Mouse (Mus musculus) gastrocnemius, postnatal 4 days (tissue): ENCODE measurements at regions not wholly inside any gene's neighbourhood (a gene's known extent, or its start where the extent isn't known, plus 50 kb on each side); places are given as distances from the start of the nearest gene placed in this dataset. TPM values are rescaled to one million over a fixed set of nuclear protein-coding genes. Genes with fewer than 3 reads are reported as not detected.

Experiments used
- DNase-seq, 2 experiments: peaks; one replicate each; pipeline ENCODE4 v3.0.0; 2021 to 2022; ENCODE audit warnings: low spot score in 2 of 2, mixed read lengths in 2 of 2
- microRNA-seq: library from miRNA; unstranded; fragments of <30 nt; microRNA quantifications from one replicate; pipeline ENCODE4 v1.2.0, GENCODE M21; 2021

- no peak for DNase-seq
These were observed 152.6 kb upstream of the Api5 start for GRCm38 (mm10) chr2:94590494-94590893.

GRCm38 (mm10) chr2:94587255-94587654, 149.3 kb upstream of the Api5 start:
- no peak for DNase-seq

GRCm38 (mm10) chr2:94571646-94572045, 133.7 kb upstream of the Api5 start:
- DNase-seq = no peak

- DNase-seq = no peak
These were observed 103.4 kb upstream of the Api5 start for GRCm38 (mm10) chr2:94541230-94541905.

DNA sequence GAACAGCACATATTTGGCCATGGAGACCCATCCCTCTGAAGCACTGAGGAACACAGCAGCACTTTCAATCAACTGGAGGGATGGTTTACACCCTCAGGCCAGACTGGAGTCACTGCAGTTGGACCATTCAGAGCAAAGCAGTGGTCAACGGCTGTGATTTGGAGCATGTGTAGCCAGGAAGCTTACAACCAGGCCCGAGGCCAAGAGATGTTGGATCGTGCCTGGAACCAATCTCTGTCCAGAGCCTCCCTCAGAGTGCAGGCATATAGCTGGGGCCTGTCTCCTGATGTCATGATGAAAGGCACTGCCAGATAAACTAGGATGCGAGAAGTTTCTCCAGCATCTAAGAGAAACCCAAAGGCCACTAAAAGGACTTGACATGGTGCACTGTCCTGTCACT, 98.7 kb upstream of the Api5 start:
- DNase-seq = no peak

GRCm38 (mm10) chr2:94531175-94531574, 93.2 kb upstream of the Api5 start:
- DNase-seq = no peak

DNA sequence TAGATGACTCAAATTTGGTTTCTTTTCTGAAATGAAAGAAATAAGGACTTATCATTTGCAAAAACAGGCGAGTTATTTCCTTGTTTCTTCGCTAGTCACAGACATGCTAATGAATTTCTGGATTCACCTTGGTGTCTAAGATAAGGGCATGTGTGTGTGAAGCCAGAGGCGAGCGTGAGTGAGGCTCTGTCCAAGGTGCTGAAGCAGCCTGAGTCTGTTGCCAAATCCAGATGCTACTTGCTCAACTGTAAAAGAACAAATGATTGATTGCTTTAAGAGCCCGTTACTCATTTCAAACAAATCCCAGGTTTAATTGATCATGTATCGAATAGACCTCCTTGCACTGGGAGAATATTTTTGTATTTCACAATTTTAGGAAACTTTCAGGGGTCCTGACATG, 86.6 kb upstream of the Api5 start:
- peak in 1 of 2 experiments; percentile 31 for DNase-seq

- DNase-seq = no peak
These were observed 78.9 kb upstream of the Api5 start for GRCm38 (mm10) chr2:94516866-94517265.

DNA sequence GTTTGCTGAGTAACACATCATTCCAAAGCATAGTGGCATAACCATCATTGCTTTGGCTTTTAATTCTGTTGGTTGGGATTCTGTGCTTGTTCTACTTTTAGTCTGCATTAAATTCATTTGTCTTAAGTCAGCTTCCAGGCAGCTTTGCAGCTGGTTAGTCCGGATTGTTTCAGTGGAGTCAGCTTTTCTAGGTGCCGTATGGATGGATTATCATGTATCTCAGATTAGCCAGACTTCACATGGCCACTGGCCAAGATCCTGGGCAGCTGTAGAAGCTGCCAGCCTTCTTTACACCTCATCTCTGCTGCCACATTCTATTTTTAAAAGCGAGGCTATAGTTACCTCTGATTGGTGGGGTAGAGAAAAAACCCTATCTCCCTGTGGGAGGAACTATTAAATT, 74.1 kb upstream of the Api5 start:
- no peak for DNase-seq

GRCm38 (mm10) chr2:94500649-94501048, 62.7 kb upstream of the Api5 start:
- no peak for DNase-seq

DNA sequence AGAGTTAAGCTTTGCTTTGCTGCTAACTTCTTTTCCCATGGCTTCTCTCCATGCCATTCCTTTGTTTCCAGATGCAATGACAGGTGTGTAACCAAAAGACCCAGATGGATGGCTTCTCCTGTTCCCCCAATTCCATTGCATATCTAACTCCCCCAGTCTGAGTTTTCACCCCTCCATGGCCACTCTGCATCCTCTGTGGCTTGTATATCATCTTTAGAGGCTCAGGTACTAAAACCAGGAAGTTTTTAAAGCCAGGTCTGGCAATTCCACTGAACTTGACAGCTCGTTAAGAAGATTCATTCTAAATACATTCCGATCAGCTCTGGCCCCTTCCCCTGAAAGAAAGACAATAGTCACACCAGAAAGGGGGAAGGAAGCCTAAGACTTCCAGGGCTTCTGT, 60.6 kb upstream of the Api5 start:
- no peak for DNase-seq

Small RNA genes in the stretch of these regions (microRNA-seq; reads per million reads assigned to microRNA genes)
- not detected for gene Gm44461
